Mouse (Mus musculus): ENCODE results near the gene Bmp6. TPM values are rescaled to one million over a fixed set of nuclear protein-coding genes. Genes with fewer than 3 reads are reported as not detected.

Bmp6 gene
- total and polyA plus RNA-seq, 3 experiments = 0.05 TPM; not detected in 2

- Histone ChIP-seq H3K36me3 (replicated peaks) (no peaks in the 10 kb centered on the region), H3K9me3 (replicated peaks) (no peaks in the 10 kb centered on the region), H3K4me3 (ENCODE audit: low read depth, low read length) (no peak overlapping the region), H3K27me3 (ENCODE audit: insufficient read depth, low read length) (peaks cover 3% of the 10 kb centered on the region; the same call in 1 of the 2 replicates), H3K4me1 (ENCODE audit: insufficient read depth, low read depth, low read length) (no peaks in the 10 kb centered on the region)
- DNase-seq (ENCODE audit: low spot score) = no peak
- TF ChIP-seq GATA2 (IDR thresholded peaks at IDR 0.05; ENCODE audit: borderline replicate concordance, low read depth, low read length) (no peak), GATA1 (IDR thresholded peaks at IDR 0.05; ENCODE audit: borderline replicate concordance, low read length) (no peak), CTCF (IDR thresholded peaks at IDR 0.05; ENCODE audit: low read depth, low read length) (no peak), TAL1 (conservative IDR thresholded peaks at IDR 0.05; ENCODE audit: low read depth, low read length) (no peak), POLR2AphosphoS5 (IDR thresholded peaks at IDR 0.05; ENCODE audit: insufficient replicate concordance, low read depth, low read length) (no peak)
- no peak for ATAC-seq (ENCODE audit: extremely low read depth, insufficient number of reproducible peaks, low FRiP score, poor library complexity, severe bottlenecking)
These were observed 84.8 kb downstream of the Bmp6 start for GRCm38 (mm10) chr13:38429671-38430070.

GRCm38 (mm10) chr13:38430075-38430474 is 85.2 kb downstream of the Bmp6 start:
- ATAC-seq (ENCODE audit: extremely low read depth, insufficient number of reproducible peaks, low FRiP score, poor library complexity, severe bottlenecking) = no peak
- TF ChIP-seq GATA2 (IDR thresholded peaks at IDR 0.05; ENCODE audit: borderline replicate concordance, low read depth, low read length) = no peak
- no peak for TF ChIP-seq CTCF (IDR thresholded peaks at IDR 0.05; ENCODE audit: low read depth, low read length)
- TF ChIP-seq TAL1 (conservative IDR thresholded peaks at IDR 0.05; ENCODE audit: low read depth, low read length) = no peak
- TF ChIP-seq POLR2AphosphoS5 (IDR thresholded peaks at IDR 0.05; ENCODE audit: insufficient replicate concordance, low read depth, low read length) = no peak
- no peak for TF ChIP-seq GATA1 (IDR thresholded peaks at IDR 0.05; ENCODE audit: borderline replicate concordance, low read length)

GRCm38 (mm10) chr13:38434831-38435230 is 89.9 kb downstream of the Bmp6 start:
- no peak for DNase-seq (ENCODE audit: low spot score)
- TF ChIP-seq GATA1 (IDR thresholded peaks at IDR 0.05; ENCODE audit: borderline replicate concordance, low read length) (no peak), TAL1 (conservative IDR thresholded peaks at IDR 0.05; ENCODE audit: low read depth, low read length) (no peak), GATA2 (IDR thresholded peaks at IDR 0.05; ENCODE audit: borderline replicate concordance, low read depth, low read length) (no peak), CTCF (IDR thresholded peaks at IDR 0.05; ENCODE audit: low read depth, low read length) (no peak), POLR2AphosphoS5 (IDR thresholded peaks at IDR 0.05; ENCODE audit: insufficient replicate concordance, low read depth, low read length) (no peak)
- H3K27me3 ChIP-seq (ENCODE audit: insufficient read depth, low read length) = peaks cover 11% of the 10 kb centered on the region; the same call in 1 of the 2 replicates

More at GRCm38 (mm10) chr13:38430075-38430474, 85.2 kb downstream of the Bmp6 start:
- Histone ChIP-seq H3K27me3 (ENCODE audit: insufficient read depth, low read length) (peaks cover 3% of the 10 kb centered on the region; the same call in 1 of the 2 replicates), H3K9me3 (replicated peaks) (no peaks in the 10 kb centered on the region), H3K4me1 (ENCODE audit: insufficient read depth, low read depth, low read length) (no peaks in the 10 kb centered on the region), H3K36me3 (replicated peaks) (no peaks in the 10 kb centered on the region), H3K4me3 (ENCODE audit: low read depth, low read length) (no peak overlapping the region)
- no peak for DNase-seq (ENCODE audit: low spot score)

GRCm38 (mm10) chr13:38437930-38438329 is 93.0 kb downstream of the Bmp6 start:
- TF ChIP-seq TAL1 (conservative IDR thresholded peaks at IDR 0.05; ENCODE audit: low read depth, low read length) (no peak), CTCF (IDR thresholded peaks at IDR 0.05; ENCODE audit: low read depth, low read length) (peak; percentile 48)
- no peak for ATAC-seq (ENCODE audit: extremely low read depth, insufficient number of reproducible peaks, low FRiP score, poor library complexity, severe bottlenecking)
- Histone ChIP-seq H3K27me3 (ENCODE audit: insufficient read depth, low read length) (peaks cover 20% of the 10 kb centered on the region), H3K4me1 (ENCODE audit: insufficient read depth, low read depth, low read length) (no peaks in the 10 kb centered on the region), H3K4me3 (ENCODE audit: low read depth, low read length) (no peak overlapping the region), H3K36me3 (replicated peaks) (no peaks in the 10 kb centered on the region), H3K9me3 (replicated peaks) (no peaks in the 10 kb centered on the region)
- peak; percentile 8 for DNase-seq (ENCODE audit: low spot score)

More at GRCm38 (mm10) chr13:38434831-38435230, 89.9 kb downstream of the Bmp6 start:
- H3K9me3 ChIP-seq (replicated peaks) = no peaks in the 10 kb centered on the region
- H3K4me1 ChIP-seq (ENCODE audit: insufficient read depth, low read depth, low read length) = no peaks in the 10 kb centered on the region
- ATAC-seq (ENCODE audit: extremely low read depth, insufficient number of reproducible peaks, low FRiP score, poor library complexity, severe bottlenecking) = no peak
- H3K4me3 ChIP-seq (ENCODE audit: low read depth, low read length) = no peak overlapping the region
- H3K36me3 ChIP-seq (replicated peaks) = no peaks in the 10 kb centered on the region

GRCm38 (mm10) chr13:38440240-38440639 is 95.3 kb downstream of the Bmp6 start:
- TF ChIP-seq GATA1 (IDR thresholded peaks at IDR 0.05; ENCODE audit: borderline replicate concordance, low read length) (no peak), TAL1 (conservative IDR thresholded peaks at IDR 0.05; ENCODE audit: low read depth, low read length) (no peak), GATA2 (IDR thresholded peaks at IDR 0.05; ENCODE audit: borderline replicate concordance, low read depth, low read length) (no peak), CTCF (IDR thresholded peaks at IDR 0.05; ENCODE audit: low read depth, low read length) (no peak), POLR2AphosphoS5 (IDR thresholded peaks at IDR 0.05; ENCODE audit: insufficient replicate concordance, low read depth, low read length) (no peak)
- DNase-seq (ENCODE audit: low spot score) = no peak
- no peak for ATAC-seq (ENCODE audit: extremely low read depth, insufficient number of reproducible peaks, low FRiP score, poor library complexity, severe bottlenecking)
- H3K9me3 ChIP-seq (replicated peaks) = no peaks in the 10 kb centered on the region
- H3K36me3 ChIP-seq (replicated peaks) = no peaks in the 10 kb centered on the region
- no peaks in the 10 kb centered on the region for H3K4me1 ChIP-seq (ENCODE audit: insufficient read depth, low read depth, low read length)
- H3K4me3 ChIP-seq (ENCODE audit: low read depth, low read length) = no peak overlapping the region
- peaks cover 28% of the 10 kb centered on the region for H3K27me3 ChIP-seq (ENCODE audit: insufficient read depth, low read length)

- no peaks in the 10 kb centered on the region for H3K4me1 ChIP-seq (ENCODE audit: insufficient read depth, low read depth, low read length)
- no peaks in the 10 kb centered on the region for H3K36me3 ChIP-seq (replicated peaks)
- peaks cover 11% of the 10 kb centered on the region for H3K27me3 ChIP-seq (ENCODE audit: insufficient read depth, low read length)
- no peak overlapping the region for H3K4me3 ChIP-seq (ENCODE audit: low read depth, low read length)
- H3K9me3 ChIP-seq (replicated peaks) = no peaks in the 10 kb centered on the region
- TF ChIP-seq TAL1 (conservative IDR thresholded peaks at IDR 0.05; ENCODE audit: low read depth, low read length) (no peak), GATA1 (IDR thresholded peaks at IDR 0.05; ENCODE audit: borderline replicate concordance, low read length) (no peak), CTCF (IDR thresholded peaks at IDR 0.05; ENCODE audit: low read depth, low read length) (no peak), GATA2 (IDR thresholded peaks at IDR 0.05; ENCODE audit: borderline replicate concordance, low read depth, low read length) (no peak), POLR2AphosphoS5 (IDR thresholded peaks at IDR 0.05; ENCODE audit: insufficient replicate concordance, low read depth, low read length) (no peak)
- no peak for ATAC-seq (ENCODE audit: extremely low read depth, insufficient number of reproducible peaks, low FRiP score, poor library complexity, severe bottlenecking)
- no peak for DNase-seq (ENCODE audit: low spot score)
These were observed 103.7 kb downstream of the Bmp6 start for GRCm38 (mm10) chr13:38448516-38449015.

Data from G1E (cell line).